Mouse (Mus musculus): ENCODE measurements around the gene Ano8.

Ano8 gene

GRCm38 (mm10) chr8:71498816-71499690, 13.3 kb upstream of the Ano8 start:
- no peak for DNase-seq (ENCODE audit: low read depth, low spot score)

GRCm38 (mm10) chr8:71497881-71498501, 12.2 kb upstream of the Ano8 start:
- no peak for DNase-seq (ENCODE audit: low read depth, low spot score)

- DNase-seq (ENCODE audit: low read depth, low spot score) = no peak
Measured at GRCm38 (mm10) chr8:71497077-71497645, 11.4 kb upstream of the Ano8 start.

GRCm38 (mm10) chr8:71496481-71496880, 10.7 kb upstream of the Ano8 start:
- DNase-seq (ENCODE audit: low read depth, low spot score) = no peak

- no peak for DNase-seq (ENCODE audit: low read depth, low spot score)
Measured at GRCm38 (mm10) chr8:71495811-71496210, 10.0 kb upstream of the Ano8 start.

- peak; percentile 91 for DNase-seq (ENCODE audit: low read depth, low spot score)
Measured at GRCm38 (mm10) chr8:71495039-71495438, 9.3 kb upstream of the Ano8 start.

- peak; percentile 95 for DNase-seq (ENCODE audit: low read depth, low spot score)
Measured at GRCm38 (mm10) chr8:71488454-71488853, 2.7 kb upstream of the Ano8 start.

- peak; percentile 82 for DNase-seq (ENCODE audit: low read depth, low spot score)
Measured at GRCm38 (mm10) chr8:71487691-71488445, 2.1 kb upstream of the Ano8 start, which contains the start of gene Gtpbp3. Gene Gtpbp3, plus strand, starts transcription at chr8:71488103.

- DNase-seq (ENCODE audit: low read depth, low spot score) = no peak
Measured at GRCm38 (mm10) chr8:71486136-71486529, 370 bp upstream of the Ano8 start.

GRCm38 (mm10) chr8:71484736-71485135, 1.0 kb downstream of the Ano8 start:
- no peak for DNase-seq (ENCODE audit: low read depth, low spot score)

- DNase-seq (ENCODE audit: low read depth, low spot score) = peak; percentile 78
Measured at GRCm38 (mm10) chr8:71483932-71484331, 1.8 kb downstream of the Ano8 start.

- DNase-seq (ENCODE audit: low read depth, low spot score) = no peak
Measured at GRCm38 (mm10) chr8:71478943-71479342, 6.8 kb downstream of the Ano8 start.

- DNase-seq (ENCODE audit: low read depth, low spot score) = peak; percentile 62
Measured at GRCm38 (mm10) chr8:71477196-71477845, 8.4 kb downstream of the Ano8 start.

GRCm38 (mm10) chr8:71476099-71476940, 9.4 kb downstream of the Ano8 start:
- DNase-seq (ENCODE audit: low read depth, low spot score) = peak; percentile 83

GRCm38 (mm10) chr8:71475702-71476075, 10.1 kb downstream of the Ano8 start:
- no peak for DNase-seq (ENCODE audit: low read depth, low spot score)

- no peak for DNase-seq (ENCODE audit: low read depth, low spot score)
Measured at GRCm38 (mm10) chr8:71474785-71475701, 10.7 kb downstream of the Ano8 start.

- no peak for DNase-seq (ENCODE audit: low read depth, low spot score)
Measured at GRCm38 (mm10) chr8:71474344-71474743, 11.4 kb downstream of the Ano8 start.

GRCm38 (mm10) chr8:71472601-71473386, 13.0 kb downstream of the Ano8 start:
- DNase-seq (ENCODE audit: low read depth, low spot score) = peak; percentile 46

- DNase-seq (ENCODE audit: low read depth, low spot score) = no peak
Measured at GRCm38 (mm10) chr8:71471861-71472260, 13.9 kb downstream of the Ano8 start.
